Mouse (Mus musculus) right cerebral cortex, postnatal 10 days (tissue): ENCODE data around the gene Pak3.

Experiments
- DNase-seq, 2 experiments: peaks; one replicate each; pipeline ENCODE4 v3.0.0; 2021; ENCODE audit warnings: low spot score in 2 of 2

The Pak3 gene

GRCm38 (mm10) chrX:143518168-143518901 lies at the start of gene Pak3:
TSS of gene Pak3 (plus strand) at chrX:143518591.
- peak; percentile 44 to 53 for DNase-seq

- DNase-seq = peak; percentile 100
Measured at GRCm38 (mm10) chrX:143482866-143483265, 35.5 kb upstream of the Pak3 start.

- DNase-seq = no peak
Measured at GRCm38 (mm10) chrX:143501053-143501695, 17.2 kb upstream of the Pak3 start.

DNA sequence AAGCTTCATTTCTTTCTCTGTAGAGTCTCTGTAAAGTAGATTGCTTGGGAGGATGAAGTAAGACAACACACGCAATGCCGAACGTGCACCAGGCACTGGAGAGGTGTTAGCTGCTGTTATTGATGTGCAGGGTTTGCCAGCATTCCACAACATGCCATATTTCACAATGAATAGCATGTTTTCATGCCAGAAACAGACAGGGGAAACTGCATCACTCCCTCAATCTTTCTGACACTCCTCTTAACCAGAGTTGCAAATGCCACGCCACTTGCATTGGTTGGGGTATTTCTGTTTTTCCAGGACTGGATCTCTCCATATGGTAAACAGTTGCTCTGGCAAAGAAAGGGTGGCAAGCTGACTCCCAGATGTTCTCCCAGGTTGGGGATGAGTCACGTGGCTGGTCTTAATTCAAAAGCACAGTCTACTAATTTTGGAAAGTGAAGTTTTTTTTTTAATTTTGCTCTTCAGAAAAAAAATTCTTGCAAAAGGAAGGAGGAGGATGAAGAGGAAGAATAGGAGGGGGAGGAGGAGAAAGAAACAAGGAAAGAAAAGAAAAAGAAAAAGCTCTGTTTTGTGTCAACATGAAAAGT lies 16.5 kb upstream of the Pak3 start:
- DNase-seq = no peak

- peak; percentile 39 to 50 for DNase-seq
Measured at GRCm38 (mm10) chrX:143518917-143519316, 526 bp downstream of the Pak3 start.

DNA sequence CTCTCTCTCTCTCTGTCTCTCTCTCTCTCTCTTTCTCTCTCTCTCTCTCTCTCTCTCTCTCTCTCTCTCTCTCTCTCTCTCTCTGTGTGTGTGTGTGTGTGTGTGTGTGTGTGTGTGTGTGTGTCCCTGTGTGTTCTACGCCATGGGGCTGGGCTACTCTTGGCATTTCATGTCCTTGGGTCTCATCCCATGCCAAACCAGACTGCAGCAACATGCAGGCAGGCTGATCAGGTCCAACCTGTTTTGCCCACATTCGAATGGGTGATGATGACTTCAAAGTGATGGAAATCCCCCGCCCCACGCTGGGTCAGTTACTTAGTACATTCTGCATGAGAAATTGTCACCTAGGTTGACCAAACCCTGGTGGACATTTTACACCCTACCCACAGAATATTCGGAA lies 1.1 kb downstream of the Pak3 start:
- peak; percentile 20 to 25 for DNase-seq

DNA sequence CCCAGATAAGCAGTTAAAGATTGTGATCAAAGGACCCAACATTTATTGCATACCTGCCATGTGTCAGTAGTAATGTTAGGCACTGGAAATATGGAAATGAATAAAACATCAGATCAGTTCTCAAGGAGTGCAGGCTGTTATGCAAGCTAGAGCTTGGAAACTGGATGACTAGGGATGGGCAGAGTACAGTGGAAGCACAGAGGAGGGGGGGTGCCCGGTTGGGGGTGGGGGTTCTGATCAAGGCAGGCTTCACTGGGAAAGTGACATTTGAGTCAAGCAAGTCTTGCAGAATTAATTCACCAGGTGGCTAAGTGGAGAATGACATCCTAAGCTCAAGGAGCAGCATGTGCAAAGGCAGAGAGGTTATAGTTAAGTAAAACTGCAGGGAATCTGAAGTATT lies 1.8 kb downstream of the Pak3 start:
- no peak for DNase-seq

- no peak for DNase-seq
Measured at GRCm38 (mm10) chrX:143532331-143532730, 13.9 kb downstream of the Pak3 start.

DNA sequence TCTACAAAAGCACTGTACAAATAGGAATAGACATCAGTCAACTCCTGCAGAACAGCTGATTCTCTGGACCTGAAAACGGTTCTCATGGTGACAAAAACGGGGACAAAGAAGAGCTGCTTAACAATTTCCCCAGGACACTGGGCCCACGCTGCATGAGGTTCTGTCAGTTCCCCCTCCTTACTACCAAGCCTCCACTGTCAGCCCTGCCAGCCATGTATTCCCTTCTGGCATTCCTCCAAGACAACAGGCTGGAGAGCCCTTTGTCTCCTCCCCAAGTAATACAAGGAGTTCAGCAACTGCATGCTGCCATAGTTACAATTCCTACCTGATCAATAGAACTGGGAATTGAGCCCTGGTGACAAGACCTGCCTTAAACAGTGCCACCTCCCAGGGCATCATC lies 15.2 kb downstream of the Pak3 start:
- DNase-seq = no peak

DNA sequence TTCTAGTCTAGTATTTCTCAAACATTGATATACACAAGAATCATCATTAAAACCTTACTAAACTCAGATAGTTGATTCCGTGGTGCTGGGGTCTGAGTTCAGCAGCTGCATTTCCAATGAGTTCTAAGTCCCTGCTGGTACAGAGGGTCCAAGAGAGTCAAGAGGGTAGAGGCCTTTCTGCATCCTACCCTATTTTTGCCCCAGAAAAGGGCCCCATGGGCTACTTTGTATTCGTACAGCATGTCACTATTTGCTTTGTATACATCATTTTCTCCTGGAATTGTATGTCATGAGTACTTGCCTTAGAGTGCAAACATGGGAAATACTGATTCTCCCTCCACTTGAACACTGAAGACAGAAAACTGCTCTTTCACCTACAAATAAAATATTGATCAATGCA lies 24.4 kb downstream of the Pak3 start:
- DNase-seq = no peak

- DNase-seq = peak; percentile 28 to 35
Measured at GRCm38 (mm10) chrX:143543186-143543793, 24.9 kb downstream of the Pak3 start.

DNA sequence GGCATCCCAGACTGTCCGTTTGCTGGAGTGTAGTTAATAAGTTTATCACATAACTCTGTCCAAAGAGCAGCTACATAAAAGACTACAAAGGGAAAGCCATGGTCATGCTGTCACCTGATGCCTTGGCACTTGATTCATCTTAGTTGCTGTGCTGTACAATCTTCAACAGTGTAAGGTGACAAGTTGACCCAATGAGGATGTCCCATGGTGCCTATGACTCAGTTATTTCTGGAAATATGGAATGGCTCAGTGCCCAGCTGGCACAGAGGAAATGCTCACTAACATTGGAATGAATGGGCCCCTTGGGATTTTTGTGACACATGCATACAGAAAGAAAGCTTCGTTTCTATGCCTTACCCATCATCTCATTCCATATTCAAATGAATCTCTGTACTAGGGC lies 55.3 kb downstream of the Pak3 start:
- no peak for DNase-seq

DNA sequence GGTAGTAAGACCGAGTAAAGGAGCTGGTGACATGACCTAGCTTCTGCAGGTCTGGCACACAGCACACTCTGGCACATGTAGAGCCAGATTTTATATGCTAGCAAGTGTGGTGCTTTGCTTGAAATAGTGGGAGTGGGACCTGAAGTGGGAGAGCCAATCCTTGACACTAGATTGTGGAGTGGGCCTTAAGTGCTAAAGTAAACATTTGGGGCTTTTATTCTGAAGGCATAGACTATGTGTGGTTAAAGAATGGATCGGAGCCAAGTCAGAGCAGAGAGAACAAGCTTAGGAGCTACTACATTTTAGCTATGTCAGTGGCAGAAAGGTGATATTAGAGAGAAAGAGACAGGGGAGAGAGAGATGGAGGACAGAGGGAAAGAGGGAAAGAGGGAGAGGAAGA lies 61.5 kb downstream of the Pak3 start:
- DNase-seq = no peak

DNA sequence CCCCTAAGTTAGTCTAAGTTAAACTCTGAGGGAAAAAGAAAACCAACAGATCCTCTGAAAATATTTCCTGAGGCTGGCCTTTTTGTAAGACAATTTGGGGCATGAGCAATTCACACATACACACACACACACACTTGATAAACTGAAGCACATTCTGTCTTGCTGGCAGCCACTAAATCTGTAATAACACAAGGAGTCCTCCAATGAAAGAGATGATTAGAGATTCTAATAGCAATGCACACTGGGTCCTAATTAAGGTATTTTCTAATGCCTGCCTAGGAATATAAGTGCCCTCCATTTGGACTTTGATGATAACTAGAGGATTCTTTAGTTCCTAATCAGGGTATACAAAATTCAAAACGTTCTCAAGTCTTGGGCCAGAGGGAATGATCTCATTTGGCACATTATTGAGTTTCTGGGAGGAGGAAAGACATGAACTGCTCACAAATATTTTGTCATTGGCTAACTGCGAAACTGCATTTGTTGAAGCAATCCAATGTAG lies 62.1 kb downstream of the Pak3 start:
- no peak for DNase-seq

DNA sequence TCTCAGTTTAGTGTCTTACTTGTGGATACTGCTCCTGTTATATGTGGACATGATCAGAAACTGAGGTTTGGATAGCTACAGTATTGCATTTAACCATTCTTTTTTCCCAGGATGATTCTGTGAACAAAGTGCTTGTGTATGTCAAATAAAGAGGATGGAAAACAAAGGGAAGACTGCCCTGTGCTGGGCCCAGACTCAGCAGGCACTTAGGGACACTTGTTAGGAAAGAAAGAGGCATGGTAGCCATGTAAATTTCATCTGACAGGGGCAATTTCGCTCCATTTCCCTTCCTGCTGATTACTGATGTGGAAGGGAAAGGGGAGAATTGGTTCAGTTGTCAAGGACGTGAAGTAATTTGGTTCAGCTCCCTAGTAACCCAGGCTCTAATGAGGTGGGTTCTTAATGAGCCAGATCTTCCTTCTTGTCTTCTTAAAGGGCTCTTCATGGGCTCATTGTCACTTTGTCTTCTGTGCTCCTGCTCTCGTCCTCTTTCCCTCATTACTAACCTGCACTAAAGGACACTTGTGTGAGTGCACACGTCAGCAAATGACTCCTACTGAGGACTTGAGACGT lies 88.6 kb downstream of the Pak3 start:
- no peak for DNase-seq

DNA sequence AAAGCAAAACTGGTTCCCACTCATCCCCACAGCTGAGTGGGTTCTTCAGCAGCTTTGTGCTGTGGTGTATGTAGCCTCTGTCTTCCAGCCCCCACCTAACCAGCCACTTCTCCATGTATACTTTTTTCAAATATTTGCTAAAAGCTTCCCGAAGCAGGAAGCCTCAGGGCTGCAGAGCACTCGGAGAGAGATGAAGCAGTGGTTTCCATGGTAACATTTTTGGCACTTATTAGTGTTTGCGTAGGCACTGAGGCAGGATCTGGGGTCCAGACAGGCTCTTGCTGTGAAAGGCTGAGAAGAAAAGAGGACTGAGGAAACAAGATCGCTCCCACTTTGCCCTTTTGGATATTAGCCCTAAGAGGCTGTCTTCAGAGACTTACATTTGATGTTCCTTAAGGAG lies 100.3 kb downstream of the Pak3 start:
- DNase-seq = peak; percentile 34 to 52

GRCm38 (mm10) chrX:143627767-143628166 lies 109.4 kb downstream of the Pak3 start:
- DNase-seq = peak; percentile 20 to 22

GRCm38 (mm10) chrX:143643936-143644335 lies 125.5 kb downstream of the Pak3 start:
- no peak for DNase-seq

- DNase-seq = no peak
Measured at GRCm38 (mm10) chrX:143644807-143645206, 126.4 kb downstream of the Pak3 start.

GRCm38 (mm10) chrX:143654308-143655176 lies 136.2 kb downstream of the Pak3 start:
- DNase-seq = no peak

GRCm38 (mm10) chrX:143655177-143655492 lies 136.7 kb downstream of the Pak3 start:
- DNase-seq = no peak
